Mouse (Mus musculus) embryo, embryonic 9.5 days (tissue): Measurements from ENCODE around the gene Olfr1031.
A peak's percentile ranks its signal among the peaks of the same experiment; 100 is the strongest.
"Not testable (repeated sequence)": the region's sequence is repeated elsewhere in the genome, so short reads cannot be mapped to it uniquely, and the experiment has no call there.

Experiments used
- DNase-seq: peaks from one replicate; pipeline ENCODE4 v3.0.0-alpha.2; 2017; ENCODE audit errors: extremely low spot score

The Olfr1031 gene

DNA sequence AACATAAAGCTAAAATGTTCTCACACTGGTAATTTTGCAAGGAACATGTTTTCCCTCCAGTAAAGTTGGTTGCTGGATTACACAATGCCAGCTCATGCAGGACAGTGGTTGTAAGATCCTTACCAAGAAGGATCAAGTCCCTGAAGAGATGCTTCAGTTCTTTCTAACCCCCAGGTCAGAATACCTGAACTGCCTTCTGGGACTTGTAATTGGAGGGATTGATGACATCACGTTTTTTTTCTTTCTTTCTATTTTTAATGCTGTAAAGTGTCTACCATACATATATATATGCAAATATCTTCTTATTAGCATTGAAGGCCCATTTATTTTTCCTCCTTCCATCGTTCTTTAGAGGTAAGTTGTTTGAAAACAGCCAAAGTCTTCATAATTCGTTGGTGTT lies at the start of gene Olfr1031:
TSS of gene Olfr1031 (plus strand) at position 301 of the 400 bp plus-strand sequence.
- DNase-seq = no peak

DNA sequence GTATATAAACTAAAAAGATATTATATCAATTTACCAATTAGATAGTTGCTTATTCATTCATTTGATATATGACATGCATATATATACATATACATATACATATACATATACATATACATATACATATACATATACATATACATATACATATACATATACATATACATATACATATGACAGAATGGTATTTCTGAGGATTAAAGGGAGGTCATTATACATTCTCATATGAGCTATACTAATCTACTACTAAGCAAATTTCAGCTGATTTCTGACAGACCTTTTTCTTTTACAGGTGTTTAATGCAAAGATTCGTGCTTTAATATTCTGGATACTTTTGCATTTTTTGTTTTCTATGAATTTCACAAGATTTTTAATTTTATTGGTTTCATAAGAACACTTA lies 40.0 kb upstream of the Olfr1031 start, which contains the start of gene Olfr1028:
TSS of gene Olfr1028 (plus strand) at position 301 of the 400 bp plus-strand sequence.
- no peak for DNase-seq

DNA sequence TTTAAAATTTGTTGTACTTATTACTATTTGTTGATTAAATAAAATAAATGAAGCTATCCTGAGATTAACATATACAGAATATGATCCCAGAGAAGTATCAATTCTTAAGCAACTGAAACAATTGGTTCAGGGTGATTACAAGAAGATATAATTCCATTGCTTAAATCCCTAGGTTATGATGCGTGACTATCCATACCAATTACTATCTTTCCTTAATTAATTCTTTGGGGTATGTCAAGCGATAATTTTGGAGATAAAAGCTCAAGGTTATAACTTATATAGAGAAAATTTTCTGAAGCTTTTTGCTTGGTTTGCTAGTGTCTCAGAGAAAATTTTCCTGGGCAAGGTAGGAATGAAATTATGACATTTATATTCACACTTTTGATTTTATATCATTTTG lies 16.5 kb upstream of the Olfr1031 start, which contains the start of gene Olfr1029:
TSS of gene Olfr1029 (plus strand) at position 301 of the 400 bp plus-strand sequence.
- no peak for DNase-seq

DNA sequence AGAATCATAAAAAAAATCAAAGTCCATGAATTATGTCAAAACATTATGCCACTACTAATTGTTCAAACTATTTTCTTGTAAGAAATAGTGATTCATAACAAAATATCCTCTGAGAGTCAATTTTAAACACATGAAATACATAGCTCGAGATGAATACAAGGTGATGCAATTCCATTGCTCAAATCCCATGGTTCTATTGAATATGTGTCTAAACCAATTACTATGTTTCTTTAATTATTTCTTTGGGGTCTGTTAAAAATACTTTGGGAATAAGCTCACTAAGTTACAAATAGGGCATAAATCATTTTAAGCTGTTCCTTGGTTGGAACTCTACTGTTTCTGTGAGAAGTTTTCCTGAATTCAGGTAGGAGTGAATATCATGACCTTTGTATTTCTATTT lies 11.1 kb upstream of the Olfr1031 start, which contains the start of gene Olfr1030:
TSS of gene Olfr1030 (plus strand) at position 301 of the 400 bp plus-strand sequence.
- DNase-seq = no peak

DNA sequence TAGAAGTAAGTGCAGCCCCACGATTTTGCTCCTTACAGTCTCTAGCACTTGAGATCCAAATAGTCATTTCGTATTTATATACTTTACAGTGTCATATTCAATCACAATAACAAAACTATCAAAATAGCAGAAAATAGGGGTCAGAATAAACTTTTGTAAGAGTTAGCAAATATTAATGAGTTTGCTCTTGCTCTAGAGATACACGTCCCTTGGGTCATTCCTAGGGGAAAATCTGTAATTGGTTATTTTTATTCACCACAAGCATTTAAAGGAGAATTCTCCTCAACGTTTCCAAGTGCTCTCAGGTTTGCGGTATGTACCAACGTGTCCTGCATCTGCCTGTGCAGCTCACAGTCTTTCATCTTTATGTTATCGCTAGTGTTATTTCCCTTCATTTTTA lies 15.1 kb downstream of the Olfr1031 start, which contains the start of gene Olfr1032:
TSS of gene Olfr1032 (plus strand) at position 301 of the 400 bp plus-strand sequence.
- DNase-seq = no peak

DNA sequence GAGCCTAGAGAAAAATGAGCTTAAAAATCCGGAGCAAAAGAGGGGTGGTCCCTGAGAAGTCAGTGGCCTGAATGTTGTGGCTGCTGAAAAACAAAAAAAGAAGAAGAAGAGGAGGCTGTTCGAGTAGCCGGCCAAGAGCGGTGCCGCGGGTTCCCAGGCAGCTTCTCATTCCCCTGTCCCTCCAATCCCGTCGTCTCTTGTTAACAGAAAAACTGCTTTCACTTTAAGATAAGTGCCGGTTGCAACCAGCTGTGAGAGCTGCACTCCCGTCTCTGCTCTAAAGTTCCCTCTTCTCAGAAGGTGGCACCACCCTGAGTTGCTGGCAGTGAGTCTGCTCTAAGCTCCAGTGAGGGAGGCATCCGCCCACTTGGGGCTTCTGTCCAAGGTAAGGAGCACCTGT lies 30.3 kb downstream of the Olfr1031 start, which contains the start of gene Olfr1033:
TSS of gene Olfr1033 (plus strand) at position 228 of the 400 bp plus-strand sequence.
- DNase-seq = peak; percentile 15

DNA sequence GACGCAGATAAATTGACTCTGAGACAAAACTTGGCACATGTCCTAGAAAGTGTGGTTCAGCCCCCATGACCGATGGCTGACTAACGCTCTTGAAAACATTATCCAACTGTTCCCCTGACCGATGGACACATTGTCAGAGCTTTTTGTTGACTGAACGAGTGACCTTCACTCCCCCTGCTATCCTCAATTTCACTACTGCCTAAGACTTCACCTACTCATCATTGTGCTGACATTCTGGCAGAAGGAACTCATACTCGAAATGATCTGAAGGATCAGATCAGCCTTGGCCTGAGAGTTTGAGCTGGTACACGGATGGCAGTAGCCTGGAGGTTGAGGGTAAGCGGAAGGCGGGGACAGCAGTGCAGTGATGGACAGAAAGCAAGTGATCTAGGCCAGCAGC lies 31.4 kb downstream of the Olfr1031 start:
- not testable (repeated sequence) for DNase-seq
